Mouse (Mus musculus) G1E (cell line): ENCODE data around the gene Emilin2.

Source experiments
- CTCF ChIP-seq: IDR thresholded peaks from 2 replicates; pipeline ENCODE4 v1.5.1; 2012; ENCODE audit warnings: low read depth, low read length, inconsistent platforms, mixed read lengths
- GATA1 ChIP-seq: IDR thresholded peaks from 2 replicates; pipeline ENCODE4 v1.6.1; 2012; ENCODE audit warnings: borderline replicate concordance, low read length, inconsistent platforms, mixed read lengths
- TAL1 ChIP-seq: conservative IDR thresholded peaks from 2 replicates; pipeline ENCODE4 v1.6.1; 2012; ENCODE audit warnings: low read depth, low read length, inconsistent platforms, mixed read lengths

- no peak for TF ChIP-seq CTCF
- no peak for TF ChIP-seq GATA1
- TF ChIP-seq TAL1, result no peak
Observed at GRCm38 (mm10) chr17:71254106-71254505, 57.7 kb downstream of the Emilin2 start.
